ENCODE assay signal across 8 mouse cellular contexts in genomic region chr19:10294631-10295562, GRCm38 (mm10). TPM values are rescaled to one million over a fixed set of nuclear protein-coding genes. Genes with fewer than 3 reads are reported as not detected.
DNase-seq lines count a peak whose midpoint lies in the region; ATAC-seq and TF ChIP-seq lines count a peak whose summit lies in the region.

No protein-coding gene starts in this region.

- H3K9me3 ChIP-seq in embryonic facial prominence, embryonic 15.5 days (replicated peaks): no peaks in the 10 kb centered on the region
- no peaks in the 10 kb centered on the region for H3K9me3 ChIP-seq in midbrain, embryonic 12.5 days

- H3K9ac ChIP-seq in embryonic facial prominence, embryonic 15.5 days: no peak overlapping the region
- H3K9ac ChIP-seq in midbrain, embryonic 12.5 days (replicated peaks): no peak overlapping the region

- H3K4me3 ChIP-seq in gastrocnemius, adult 2 months: peak overlapping the region; percentile 56
- H3K4me3 ChIP-seq in embryonic facial prominence, embryonic 15.5 days (replicated peaks): no peak overlapping the region
- no peak overlapping the region for H3K4me3 ChIP-seq in midbrain, embryonic 12.5 days

- no peaks in the 10 kb centered on the region for H3K27me3 ChIP-seq in embryonic facial prominence, embryonic 15.5 days
- 0 out of 2 replicates have a peak, but pooled peaks cover 2% of the 10 kb centered on the region for H3K27me3 ChIP-seq in midbrain, embryonic 12.5 days

- H3K36me3 ChIP-seq in embryonic facial prominence, embryonic 15.5 days: no peaks in the 10 kb centered on the region
- H3K36me3 ChIP-seq in midbrain, embryonic 12.5 days: no peaks in the 10 kb centered on the region

- ATAC-seq in embryonic facial prominence, embryonic 15.5 days (ENCODE audit: insufficient number of reproducible peaks, low FRiP score, low TSS enrichment, low read depth): no peak
- ATAC-seq in midbrain, embryonic 12.5 days (ENCODE audit: low FRiP score, low read depth): no peak
- ATAC-seq in granulocyte monocyte progenitor cell, adult 5-6 weeks (replicated peaks; ENCODE audit: poor library complexity, severe bottlenecking): no peak
- ATAC-seq in inflammation-experienced regulatory T-cells, adult 6 months: no peak

- peak overlapping the region; percentile 92 for H3K27ac ChIP-seq in gastrocnemius, adult 2 months
- peak overlapping the region; percentile 72 for H3K27ac ChIP-seq in embryonic facial prominence, embryonic 15.5 days (replicated peaks)
- peak overlapping the region; percentile 25; the same call in 1 of the 2 replicates for H3K27ac ChIP-seq in midbrain, embryonic 12.5 days (replicated peaks)

- 43% methylated on average over 20 of the region's 20 CpGs for WGBS in embryonic facial prominence, embryonic 15.5 days
- 49% methylated on average over 20 of the region's 20 CpGs for WGBS in midbrain, embryonic 12.5 days

- intact Hi-C loops in gastrocnemius, adult 2 months (cut with DNase I): no loop called here
- intact Hi-C loops in heart, postnatal 14 days (cut with DNase I): no loop called here

- DNase-seq in gastrocnemius, adult 2 months: peak; percentile 70
- no peak for DNase-seq in gastrocnemius, adult 8-10 months (ENCODE audit: low spot score in 2 of 2)
- DNase-seq in heart, postnatal 14 days: peak; percentile 58 to 61
- peak; percentile 44 to 69 for DNase-seq in kidney, postnatal 25 days

- TF ChIP-seq CTCF in gastrocnemius, adult 2 months (IDR thresholded peaks at IDR 0.05): peak; percentile 1; the same call in 1 of the 2 replicates

- peaks cover 57% of the 10 kb centered on the region for H3K4me1 ChIP-seq in embryonic facial prominence, embryonic 15.5 days
- H3K4me1 ChIP-seq in midbrain, embryonic 12.5 days: peaks cover 29% of the 10 kb centered on the region

- peak overlapping the region; percentile 29; the same call in 1 of the 2 replicates for H3K4me2 ChIP-seq in embryonic facial prominence, embryonic 15.5 days (replicated peaks)
- H3K4me2 ChIP-seq in midbrain, embryonic 12.5 days (replicated peaks): no peak overlapping the region

RNA-seq across cellular contexts. Expression of gene Dagla, which starts 9.8 kb away (rescaled TPM):
- 1 to 10 TPM; 7.2 to 8.6 TPM for total RNA-seq in gastrocnemius, adult 2 months (2021)
- 10 to 100 TPM in 1 of 4 experiments, 1 to 10 TPM in 3; 7.9 to 10.7 (median 8.8) TPM for total RNA-seq in gastrocnemius, adult 8-10 months (2022)
- polyA plus RNA-seq in embryonic facial prominence, embryonic 15.5 days (2015; fragmentation: Nextera tagmentation; extraction: Ambion mirVana): 2.8 and 3.5 TPM in 2 replicates
- 1 to 10 TPM; 3.0 to 3.5 TPM for total RNA-seq in heart, postnatal 14 days (2021)
- polyA plus RNA-seq in midbrain, embryonic 12.5 days (2016; fragmentation: Nextera tagmentation; extraction: Ambion mirVana): 4.2 and 4.4 TPM in 2 replicates
- total RNA-seq in granulocyte monocyte progenitor cell, adult 5-6 weeks (2014; fragmentation: Nextera tagmentation): 0.26 TPM in 1 of 2 replicates, not detected in the other
- not detected in 2 replicates for total RNA-seq in granulocyte monocyte progenitor cell, adult 5-6 weeks (2017)
- under 1 TPM in 1 of 3 experiments, not detected in 2; 0.11 TPM for polyA plus RNA-seq in inflammation-experienced regulatory T-cells, adult 6 months (2017; shearing (Covaris generic))

RNA-seq across cellular contexts. Expression of gene Myrf, which starts 54.3 kb away (rescaled TPM):
- not detected for total RNA-seq in gastrocnemius, adult 2 months (2021)
- not detected for total RNA-seq in gastrocnemius, adult 8-10 months (2022)
- polyA plus RNA-seq in embryonic facial prominence, embryonic 15.5 days (2015; fragmentation: Nextera tagmentation; extraction: Ambion mirVana): 0.41 and 0.65 TPM in 2 replicates
- 1 to 10 TPM; 7.6 to 7.7 TPM for total RNA-seq in heart, postnatal 14 days (2021)
- 1.1 and 1.5 TPM in 2 replicates for polyA plus RNA-seq in midbrain, embryonic 12.5 days (2016; fragmentation: Nextera tagmentation; extraction: Ambion mirVana)
- total RNA-seq in granulocyte monocyte progenitor cell, adult 5-6 weeks (2014; fragmentation: Nextera tagmentation): not detected in 2 replicates
- total RNA-seq in granulocyte monocyte progenitor cell, adult 5-6 weeks (2017): not detected in 2 replicates
- not detected for polyA plus RNA-seq in inflammation-experienced regulatory T-cells, adult 6 months (2017; shearing (Covaris generic))

Comparison
In these comparisons a context has a peak if more than half of its experiments do, and no peak if none do; other contexts are left out.
1. DNase-seq: peak in gastrocnemius, adult 2 months (single experiment), heart, postnatal 14 days (2 of 2) and kidney, postnatal 25 days (2 of 2); none in gastrocnemius, adult 8-10 months (0 of 2).
2. H3K27ac ChIP-seq: peak in every context shown above with its lines; median percentile 92 in gastrocnemius, adult 2 months; 72 in embryonic facial prominence, embryonic 15.5 days; 25 in midbrain, embryonic 12.5 days.
3. RNA of gene Myrf, which starts 54.3 kb away (total RNA-seq): 7.6 to 7.7 TPM in heart, postnatal 14 days; not detected in gastrocnemius, adult 2 months, not detected in gastrocnemius, adult 8-10 months and not detected in granulocyte monocyte progenitor cell, adult 5-6 weeks; every median in the first group is over 4 times any median in the second.